In the genomic region with DNA sequence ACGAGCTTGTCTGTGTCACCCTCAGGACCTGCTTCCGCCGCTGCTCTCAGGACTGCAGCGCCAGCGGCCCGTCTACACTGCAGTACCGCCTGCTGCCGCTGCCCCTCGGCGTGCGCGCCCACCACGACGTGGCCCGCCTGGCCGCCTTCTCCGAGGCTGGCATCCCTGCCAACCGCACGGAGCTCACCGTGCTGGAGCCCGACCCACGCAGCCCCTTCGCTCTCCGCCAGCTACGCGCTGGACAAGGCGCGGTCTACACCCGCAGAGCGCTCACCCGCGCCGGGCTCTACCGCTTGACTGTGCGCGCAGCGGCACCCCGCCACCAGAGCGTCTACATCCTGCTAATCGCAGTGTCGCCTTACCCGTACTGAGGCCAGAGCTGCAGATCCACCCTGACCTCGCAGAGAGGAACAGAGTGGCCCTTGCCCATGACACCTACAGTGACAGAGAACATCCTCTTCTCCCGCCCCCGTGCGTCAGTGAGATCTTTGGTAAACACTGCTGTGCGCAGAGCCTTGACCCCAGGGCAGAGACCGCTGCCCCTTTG, we compare ENCODE assay signal across 9 mouse cellular contexts. TPM values are rescaled to one million over a fixed set of nuclear protein-coding genes. Genes with fewer than 3 reads are reported as not detected.
DNase-seq lines count a peak whose midpoint lies in the region; ATAC-seq and TF ChIP-seq lines count a peak whose summit lies in the region.
"Had no signal": no experiment of that assay in that cellular context is flagged by ENCODE, and none has a peak within 500 bp of the region (broad histone marks: within the 10 kb centered on the region; RNA-seq: fewer than 3 reads in every experiment).

No protein-coding gene starts in this region.

- H3K4me2 ChIP-seq in forebrain, embryonic 12.5 days: peak overlapping the region; percentile 61
- H3K4me2 ChIP-seq in lung, embryonic 16.5 days (ENCODE audit: low read depth, low read length): peak overlapping the region; percentile 76

- peaks cover 30% of the 10 kb centered on the region for H3K27me3 ChIP-seq in erythroblast, embryonic 14.5 days (ENCODE audit: control insufficient read depth)
- peaks cover 74% of the 10 kb centered on the region for H3K27me3 ChIP-seq in forebrain, embryonic 12.5 days
- H3K27me3 ChIP-seq in kidney, adult 2 months (replicated peaks; ENCODE audit: control insufficient read depth, insufficient read depth, low read length): no peaks in the 10 kb centered on the region
- H3K27me3 ChIP-seq in lung, embryonic 16.5 days (ENCODE audit: control insufficient read depth, insufficient read depth, low read depth, low read length): peaks cover 9% of the 10 kb centered on the region

- no peak for TF ChIP-seq POLR2A in kidney, adult 2 months (IDR thresholded peaks at IDR 0.05; ENCODE audit: low read depth, low read length)
- no peak for TF ChIP-seq POLR2A in olfactory bulb, adult 2 months (IDR thresholded peaks at IDR 0.05; ENCODE audit: insufficient read depth, low read depth, low read length)

- H3K9me3 ChIP-seq in erythroblast, embryonic 14.5 days (ENCODE audit: control insufficient read depth, low read length): no peaks in the 10 kb centered on the region
- no peaks in the 10 kb centered on the region for H3K9me3 ChIP-seq in forebrain, embryonic 12.5 days
- no peaks in the 10 kb centered on the region for H3K9me3 ChIP-seq in lung, embryonic 16.5 days (ENCODE audit: control insufficient read depth, low read length)

- H3K4me3 ChIP-seq in erythroblast, embryonic 14.5 days (replicated peaks): peak overlapping the region; percentile 54
- peak overlapping the region; percentile 38 for H3K4me3 ChIP-seq in forebrain, embryonic 12.5 days (replicated peaks)
- peak overlapping the region; percentile 37; the same call in 1 of the 2 replicates for H3K4me3 ChIP-seq in kidney, adult 2 months (ENCODE audit: insufficient read depth, low read depth, low read length)
- peak overlapping the region; percentile 48 for H3K4me3 ChIP-seq in lung, embryonic 16.5 days (ENCODE audit: low read length)
- H3K4me3 ChIP-seq in olfactory bulb, adult 2 months (ENCODE audit: insufficient read depth, low read depth, low read length): peak overlapping the region; percentile 28

- no peak for ATAC-seq in erythroblast, adult 5-6 weeks (replicated peaks; ENCODE audit: low FRiP score, poor library complexity, severe bottlenecking)
- ATAC-seq in forebrain, embryonic 12.5 days (ENCODE audit: low FRiP score): peak; percentile 36; the same call in 1 of the 2 replicates
- ATAC-seq in lung, embryonic 16.5 days (ENCODE audit: low read depth): peak; percentile 27

- no peak overlapping the region for H3K27ac ChIP-seq in forebrain, embryonic 12.5 days
- H3K27ac ChIP-seq in kidney, adult 2 months (ENCODE audit: insufficient read depth, low read depth, low read length): peak overlapping the region; percentile 36; the same call in 1 of the 2 replicates
- peak overlapping the region; percentile 95 for H3K27ac ChIP-seq in lung, embryonic 16.5 days (ENCODE audit: low read length)
- no peak overlapping the region for H3K27ac ChIP-seq in olfactory bulb, adult 2 months (ENCODE audit: insufficient read depth, low read depth, low read length)
- H3K27ac ChIP-seq: macrophage had no signal

- peak; percentile 84 for DNase-seq in MN1 (ENCODE audit: low spot score)
- peak; percentile 72 for DNase-seq in kidney, adult 2 months
- DNase-seq in urinary bladder, postnatal 10 days (ENCODE audit: low spot score): no peak

- no peaks in the 10 kb centered on the region; the same call in 1 of the 2 replicates for H3K4me1 ChIP-seq in erythroblast, embryonic 14.5 days (ENCODE audit: control insufficient read depth)
- H3K4me1 ChIP-seq in forebrain, embryonic 12.5 days: peaks cover 6% of the 10 kb centered on the region; the same call in 1 of the 2 replicates
- H3K4me1 ChIP-seq in kidney, adult 2 months (ENCODE audit: control insufficient read depth, insufficient read depth, low read length): peaks cover 15% of the 10 kb centered on the region; the same call in 1 of the 2 replicates
- peaks cover 31% of the 10 kb centered on the region for H3K4me1 ChIP-seq in lung, embryonic 16.5 days (replicated peaks; ENCODE audit: control insufficient read depth, insufficient read depth, low read length)
- H3K4me1 ChIP-seq in olfactory bulb, adult 2 months (ENCODE audit: control insufficient read depth, insufficient read depth, low read length): peaks cover 8% of the 10 kb centered on the region

- no peaks in the 10 kb centered on the region for H3K36me3 ChIP-seq in erythroblast, embryonic 14.5 days (ENCODE audit: control insufficient read depth)
- no peaks in the 10 kb centered on the region for H3K36me3 ChIP-seq in forebrain, embryonic 12.5 days (replicated peaks)
- H3K36me3 ChIP-seq in kidney, adult 2 months (ENCODE audit: control insufficient read depth, insufficient read depth, low read length): no peaks in the 10 kb centered on the region
- H3K36me3 ChIP-seq in lung, embryonic 16.5 days (ENCODE audit: control insufficient read depth, insufficient read depth, low read length): no peaks in the 10 kb centered on the region

- WGBS in forebrain, embryonic 12.5 days: under 1% methylated on average over 47 of the region's 48 CpGs
- WGBS in kidney, adult 2 months: 5% methylated on average over 47 of the region's 48 CpGs
- 1% methylated on average over 46 of the region's 48 CpGs for whole genome bisulfite sequencing in lung, embryonic 16.5 days
- 9% methylated on average over 48 of the region's 48 CpGs for WGBS in olfactory bulb, adult 2 months

- TF ChIP-seq CTCF in kidney, adult 2 months (conservative IDR thresholded peaks at IDR 0.05; ENCODE audit: insufficient read depth, insufficient read length, low read depth, low read length): no peak; the same call in 1 of the 2 replicates
- peak; percentile 80; the same call in 1 of the 2 replicates for TF ChIP-seq CTCF in olfactory bulb, adult 2 months (IDR thresholded peaks at IDR 0.05; ENCODE audit: insufficient read depth, low read depth, low read length)

- H3K9ac ChIP-seq in forebrain, embryonic 12.5 days: peak overlapping the region; percentile 44
- peak overlapping the region; percentile 68 for H3K9ac ChIP-seq in lung, embryonic 16.5 days (ENCODE audit: low read length)

RNA-seq across cellular contexts. Expression of a gene that starts 9.9 kb away (rescaled TPM):
- polyA plus RNA-seq in erythroblast, embryonic 14.5 days (2012): 0.04 and 0.11 TPM in 2 replicates
- total RNA-seq in erythroblast, adult 5-6 weeks (2015; ENCODE audit: low replicate concordance): 18.4 and 33.2 TPM in 2 replicates
- 3.7 and 17.6 TPM in 2 replicates for total RNA-seq in erythroblast, adult 5-6 weeks (2017; ENCODE audit: low replicate concordance)
- polyA plus RNA-seq in forebrain, embryonic 12.5 days (2016; fragmentation: Nextera tagmentation; extraction: Ambion mirVana): 4.0 and 4.9 TPM in 2 replicates
- 2,247 and 2,656 TPM in 2 replicates for polyA plus RNA-seq in kidney, adult 2 months (2012; rRNA removed)
- polyA plus RNA-seq in lung, embryonic 16.5 days (2015; fragmentation: Nextera tagmentation; extraction: Ambion mirVana): 72.0 and 91.8 TPM in 2 replicates
- not detected in 2 replicates for polyA plus RNA-seq in olfactory bulb, adult 2 months (2012; ENCODE audit: insufficient read depth, insufficient read length, low replicate concordance, missing spikeins)

Comparison
In these comparisons a context has a peak if more than half of its experiments do, and no peak if none do; other contexts are left out.
1. H3K27ac ChIP-seq: peak in kidney, adult 2 months (single experiment) and lung, embryonic 16.5 days (single experiment); none in forebrain, embryonic 12.5 days (single experiment) and olfactory bulb, adult 2 months (single experiment).
2. RNA of a gene that starts 9.9 kb away (polyA plus RNA-seq): 2,247 to 2,656 TPM in kidney, adult 2 months; 72.0 to 91.8 TPM in lung, embryonic 16.5 days, 4.0 to 4.9 TPM in forebrain, embryonic 12.5 days, 0.04 to 0.11 TPM in erythroblast, embryonic 14.5 days and not detected in olfactory bulb, adult 2 months; every median in the first group is over 10 times any median in the second.
3. Peak in every context shown above with its lines, with median percentiles within 50 percentile points of each other: H3K4me3 ChIP-seq.